Mouse (Mus musculus) myocyte (in vitro differentiated cells): ENCODE measurements around the gene Cracr2b.

Experiments
- CEBPB ChIP-seq: IDR thresholded peaks from 2 replicates; pipeline ENCODE4 v1.6.1; 2011; ENCODE audit warnings: mild to moderate bottlenecking, moderate library complexity; ENCODE audit not compliant: poor library complexity, insufficient read depth, severe bottlenecking
- E2F4 ChIP-seq: IDR thresholded peaks from one replicate; pipeline ENCODE4 v1.6.1; 2011; ENCODE audit warnings: mild to moderate bottlenecking, control low read depth, moderate library complexity; ENCODE audit not compliant: insufficient read depth
- MAX ChIP-seq: IDR thresholded peaks from one replicate; pipeline ENCODE4 v1.6.1; 2011; ENCODE audit warnings: low read depth, mild to moderate bottlenecking, control low read depth
- MYOG ChIP-seq, 3 experiments: IDR thresholded peaks; one replicate each; pipeline ENCODE4 v1.6.1; 2011; ENCODE audit warnings: control low read depth in 2 of 3, low read depth in 2 of 3, mild to moderate bottlenecking in 2 of 3; ENCODE audit not compliant: insufficient read length in 2 of 3, control insufficient read depth in 1 of 3, insufficient read depth in 1 of 3
- POLR2A ChIP-seq: IDR thresholded peaks from one replicate; pipeline ENCODE4 v1.6.1; 2011; ENCODE audit warnings: low read depth, mild to moderate bottlenecking, control low read depth, moderate library complexity; ENCODE audit not compliant: insufficient read length
- TCF12 ChIP-seq: IDR thresholded peaks from one replicate; pipeline ENCODE4 v1.6.1; 2011; ENCODE audit warnings: mild to moderate bottlenecking, control low read depth; ENCODE audit not compliant: poor library complexity, insufficient read depth, severe bottlenecking
- TCF3 ChIP-seq: IDR thresholded peaks from one replicate; pipeline ENCODE4 v1.6.1; 2011; ENCODE audit warnings: low read depth, control low read depth; ENCODE audit not compliant: insufficient read length
- USF1 ChIP-seq: IDR thresholded peaks from one replicate; pipeline ENCODE4 v1.6.1; 2011; ENCODE audit warnings: low read depth, mild to moderate bottlenecking, control low read depth, moderate library complexity

- no peak for TF ChIP-seq E2F4
- TF ChIP-seq POLR2A = no peak
- no peak for TF ChIP-seq MYOG (IDR thresholded peaks at IDR 0.05; ENCODE audit: control insufficient read depth in 1 of 3, insufficient read depth in 1 of 3, insufficient read length in 2 of 3, low read depth in 2 of 3)
- no peak for TF ChIP-seq TCF12
- no peak for TF ChIP-seq TCF3
- no peak for TF ChIP-seq CEBPB
- TF ChIP-seq USF1 = no peak
- no peak for TF ChIP-seq MAX
These were observed 2.2 kb upstream of the Cracr2b start for GRCm38 (mm10) chr7:141458661-141459060.
